Mouse (Mus musculus) G1E (cell line): ENCODE data around the gene Gna15. TPM values are rescaled to one million over a fixed set of nuclear protein-coding genes. Genes with fewer than 3 reads are reported as not detected.

Experiments used
- ATAC-seq: 2 replicates; pipeline ENCODE4 v1.8.0; 2016; ENCODE audit warnings: mild to moderate bottlenecking; ENCODE audit not compliant: insufficient number of reproducible peaks, poor library complexity, low FRiP score, severe bottlenecking; ENCODE audit errors: extremely low read depth
- DNase-seq: peaks from one replicate; pipeline ENCODE4 v3.0.0; 2012; ENCODE audit warnings: low spot score
- H3K27me3 ChIP-seq: 2 replicates; pipeline ENCODE4 v1.6.1; 2012; ENCODE audit warnings: mild to moderate bottlenecking, low read length, inconsistent platforms; ENCODE audit not compliant: insufficient read depth
- H3K36me3 ChIP-seq: replicated peaks from 2 replicates; pipeline ENCODE3; 2012; ENCODE audit warnings: mild to moderate bottlenecking, inconsistent platforms
- H3K4me1 ChIP-seq: 2 replicates; pipeline ENCODE4 v1.6.1; 2012; ENCODE audit warnings: low read depth, low read length, inconsistent platforms, mixed read lengths; ENCODE audit not compliant: insufficient read depth
- H3K4me3 ChIP-seq: 2 replicates; pipeline ENCODE4 v1.5.1; 2012; ENCODE audit warnings: low read depth, mild to moderate bottlenecking, inconsistent platforms, low read length, moderate library complexity, mixed read lengths
- H3K9me3 ChIP-seq: replicated peaks from 2 replicates; pipeline ENCODE4 v1.6.1; 2012; ENCODE audit warnings: inconsistent platforms
- CTCF ChIP-seq: IDR thresholded peaks from 2 replicates; pipeline ENCODE4 v1.5.1; 2012; ENCODE audit warnings: low read depth, low read length, inconsistent platforms, mixed read lengths
- GATA1 ChIP-seq: IDR thresholded peaks from 2 replicates; pipeline ENCODE4 v1.6.1; 2012; ENCODE audit warnings: borderline replicate concordance, low read length, inconsistent platforms, mixed read lengths
- GATA2 ChIP-seq: IDR thresholded peaks from 2 replicates; pipeline ENCODE4 v1.6.1; 2012; ENCODE audit warnings: low read depth, low read length, inconsistent platforms, borderline replicate concordance
- POLR2AphosphoS5 ChIP-seq: IDR thresholded peaks from 2 replicates; pipeline ENCODE4 v1.6.1; 2012; ENCODE audit warnings: low read depth, low read length, inconsistent platforms; ENCODE audit not compliant: insufficient replicate concordance
- TAL1 ChIP-seq: conservative IDR thresholded peaks from 2 replicates; pipeline ENCODE4 v1.6.1; 2012; ENCODE audit warnings: low read depth, low read length, inconsistent platforms, mixed read lengths
- polyA plus RNA-seq: library from polyadenylated mRNA; stranded (reverse); fragments of >175 nt; gene quantifications from 2 replicates; pipeline ENCODE4 v1.2.3, GENCODE M21; 2012
- total RNA-seq, 2 experiments: library from RNA; stranded (forward) in 1 of 2; stranded (reverse) in 1 of 2; fragments of 200-1000 nt in 1 of 2; fragments of >200 nt in 1 of 2; fragmentation: Nextera tagmentation in 1 of 2; gene quantifications; 2 replicates each; pipeline ENCODE4 v1.2.3; 2014 to 2017

Gene Gna15
- total and polyA plus RNA-seq, 3 experiments, result 16.5 to 22.5 (median 20.1) TPM

DNA sequence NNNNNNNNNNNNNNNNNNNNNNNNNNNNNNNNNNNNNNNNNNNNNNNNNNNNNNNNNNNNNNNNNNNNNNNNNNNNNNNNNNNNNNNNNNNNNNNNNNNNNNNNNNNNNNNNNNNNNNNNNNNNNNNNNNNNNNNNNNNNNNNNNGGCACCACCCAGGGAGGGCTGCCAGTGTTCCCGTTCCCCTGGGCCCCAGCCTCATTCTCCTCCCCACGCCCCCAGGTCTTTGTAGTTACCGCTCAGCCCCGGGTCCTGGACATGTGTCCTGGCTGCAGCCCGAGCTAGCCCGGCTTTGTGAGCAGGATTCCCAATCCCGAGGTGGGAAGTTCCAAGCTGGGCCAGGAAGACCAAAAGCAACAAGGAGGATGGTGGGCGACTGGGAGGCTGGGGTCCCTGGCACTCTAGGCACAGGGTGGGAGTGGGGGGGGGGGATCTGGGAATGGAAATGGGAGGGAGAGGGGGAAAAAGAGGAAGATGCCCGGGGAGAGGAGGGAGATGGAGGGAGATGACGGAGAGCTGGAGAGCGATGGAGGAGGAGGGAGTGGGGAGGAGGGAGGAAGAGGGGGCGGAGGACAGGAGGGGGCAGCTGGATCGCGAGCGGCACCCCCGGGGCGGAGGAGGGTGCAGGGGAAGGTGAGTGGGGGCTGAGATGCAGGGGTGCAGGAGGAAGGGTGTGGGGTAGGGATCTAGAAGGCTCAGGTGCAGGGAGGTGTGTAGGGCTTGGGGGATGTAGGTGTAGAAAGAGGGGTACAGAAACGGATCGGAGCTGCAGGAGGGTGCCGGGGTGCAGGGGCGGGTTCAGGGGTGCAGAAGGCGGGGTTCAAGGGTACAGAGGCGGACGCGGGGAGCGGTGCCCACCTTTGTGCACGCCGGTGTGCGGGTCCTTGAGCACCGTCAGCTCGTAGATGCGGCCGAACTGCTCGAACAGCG lies 42.2 kb downstream of the Gna15 start:
- no peak for ATAC-seq
- Histone ChIP-seq H3K4me3 (peak overlapping the region; percentile 68; the same call in 1 of the 2 replicates), H3K27me3 (peaks cover 39% of the 10 kb centered on the region), H3K9me3 (no peaks in the 10 kb centered on the region), H3K36me3 (peaks cover 20% of the 10 kb centered on the region), H3K4me1 (peaks cover 32% of the 10 kb centered on the region)
- no peak for DNase-seq
- TF ChIP-seq CTCF, result no peak
- TF ChIP-seq GATA1, result no peak
- no peak for TF ChIP-seq GATA2

DNA sequence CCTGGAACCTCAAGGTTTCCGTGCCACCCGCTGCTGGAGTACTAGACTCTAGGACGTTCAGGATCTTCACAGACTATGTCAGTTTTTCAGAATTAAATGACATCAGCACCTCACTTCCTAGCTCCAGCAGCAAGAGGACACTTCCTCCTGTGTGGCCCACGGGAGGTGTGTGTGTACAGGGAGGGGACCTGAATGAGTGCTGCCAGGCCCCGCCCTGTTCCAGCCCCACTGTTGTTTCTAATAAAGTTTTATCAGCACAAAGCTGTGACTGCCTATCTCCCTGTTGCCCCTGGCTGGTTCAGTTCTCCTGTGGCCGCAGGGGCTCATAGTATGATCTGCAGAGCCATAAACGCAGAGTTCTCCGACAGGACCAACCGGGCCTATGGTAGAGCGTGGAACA lies 49.6 kb downstream of the Gna15 start:
- Histone ChIP-seq H3K9me3 (no peaks in the 10 kb centered on the region), H3K27me3 (peaks cover 63% of the 10 kb centered on the region), H3K4me1 (peaks cover 7% of the 10 kb centered on the region), H3K36me3 (no peaks in the 10 kb centered on the region), H3K4me3 (no peak overlapping the region)
- TF ChIP-seq GATA1, result no peak
- no peak for TF ChIP-seq GATA2
- no peak for TF ChIP-seq POLR2AphosphoS5
- TF ChIP-seq CTCF, result no peak
- no peak for TF ChIP-seq TAL1
- no peak for ATAC-seq
- DNase-seq, result no peak

DNA sequence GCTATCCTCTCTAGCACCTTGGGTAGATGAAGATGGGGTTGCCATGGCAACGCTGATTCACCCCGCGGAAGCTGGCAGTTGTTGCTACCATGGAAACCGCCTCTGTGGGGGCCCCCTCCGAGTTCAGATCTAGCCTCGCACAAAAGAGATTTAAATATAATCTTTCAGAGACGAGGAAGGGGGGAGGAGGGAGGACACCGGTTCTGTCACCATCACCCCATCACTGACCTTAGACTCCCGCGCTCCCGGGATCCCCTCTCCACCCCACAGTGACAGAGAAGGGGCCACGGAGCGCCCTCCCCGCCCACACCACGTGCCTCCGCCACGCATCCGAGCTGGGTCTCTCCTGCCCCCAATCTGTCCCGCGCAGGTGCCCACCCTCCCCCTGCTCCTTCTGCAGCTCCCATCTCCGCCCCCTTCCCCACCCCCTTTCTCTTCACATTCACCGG lies 51.0 kb downstream of the Gna15 start:
- TF ChIP-seq POLR2AphosphoS5, result no peak
- no peak for TF ChIP-seq TAL1
- TF ChIP-seq GATA2, result no peak
- no peaks in the 10 kb centered on the region for H3K9me3 ChIP-seq
- no peak overlapping the region for H3K4me3 ChIP-seq
- ATAC-seq (no peak), DNase-seq (no peak)
- H3K4me1 ChIP-seq, result peaks cover 7% of the 10 kb centered on the region
- H3K27me3 ChIP-seq, result peaks cover 74% of the 10 kb centered on the region
- no peaks in the 10 kb centered on the region for H3K36me3 ChIP-seq

DNA sequence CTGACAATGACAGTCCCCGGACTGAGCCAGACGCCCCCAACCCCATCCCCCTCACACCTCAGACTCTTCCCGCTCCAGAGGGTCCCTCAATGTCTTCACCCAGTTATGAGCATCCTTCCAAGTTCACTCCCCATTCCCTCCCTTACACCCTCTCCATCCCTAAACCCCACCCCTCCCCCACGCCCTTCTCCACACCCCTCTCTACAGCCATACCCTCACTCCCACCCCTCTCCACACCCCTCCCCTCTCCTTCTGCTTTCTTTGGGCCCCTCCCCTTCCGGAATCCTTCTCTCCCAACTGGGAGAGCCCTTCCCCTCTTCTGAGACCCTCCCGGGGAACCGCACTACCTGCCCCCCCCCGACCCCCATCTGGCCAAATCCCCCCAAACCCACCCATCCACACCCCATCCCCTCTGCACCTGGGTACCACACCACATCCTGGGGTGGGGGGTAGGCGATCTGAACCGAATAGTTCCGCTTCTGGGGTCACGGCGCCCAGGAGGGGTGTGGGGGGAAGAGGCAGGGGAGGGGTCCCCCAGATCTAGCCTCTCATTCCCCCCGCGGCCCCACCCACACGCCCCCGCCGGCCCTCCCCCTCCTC lies 51.5 kb downstream of the Gna15 start:
- ATAC-seq, result no peak
- H3K9me3 ChIP-seq, result no peaks in the 10 kb centered on the region
- no peak overlapping the region for H3K4me3 ChIP-seq
- no peak for DNase-seq
- H3K4me1 ChIP-seq, result peaks cover 11% of the 10 kb centered on the region
- H3K36me3 ChIP-seq, result no peaks in the 10 kb centered on the region
- TF ChIP-seq CTCF (no peak), GATA1 (no peak), GATA2 (no peak), POLR2AphosphoS5 (no peak), TAL1 (no peak)
- H3K27me3 ChIP-seq, result peaks cover 77% of the 10 kb centered on the region

DNA sequence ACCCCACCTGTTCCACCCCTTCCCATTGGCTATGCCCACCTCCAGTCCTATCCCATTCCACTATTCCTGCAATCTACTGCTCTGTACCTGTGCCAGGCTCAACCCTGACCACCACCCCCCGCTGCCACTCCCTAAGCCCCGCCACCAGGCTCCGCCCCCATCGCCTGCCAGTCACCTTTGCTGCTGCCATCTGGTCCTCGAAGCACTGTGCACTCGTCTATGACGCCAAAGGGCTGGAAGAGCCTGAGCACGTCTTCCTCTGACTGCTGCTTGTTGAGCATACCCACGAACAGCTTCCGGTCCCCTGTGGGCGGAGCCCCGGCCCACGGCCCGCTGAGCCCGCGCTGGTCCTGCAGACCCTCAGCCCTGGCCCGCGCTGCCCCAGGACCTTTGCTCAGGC lies 53.6 kb downstream of the Gna15 start:
- TF ChIP-seq GATA1, result no peak
- no peak for TF ChIP-seq TAL1
- no peak for TF ChIP-seq GATA2
- no peak for TF ChIP-seq CTCF
- TF ChIP-seq POLR2AphosphoS5, result no peak
- no peaks in the 10 kb centered on the region for H3K9me3 ChIP-seq
- DNase-seq (no peak), ATAC-seq (no peak)
- peaks cover 75% of the 10 kb centered on the region for H3K27me3 ChIP-seq
- H3K36me3 ChIP-seq, result no peaks in the 10 kb centered on the region
- no peak overlapping the region for H3K4me3 ChIP-seq
- H3K4me1 ChIP-seq, result peaks cover 21% of the 10 kb centered on the region

DNA sequence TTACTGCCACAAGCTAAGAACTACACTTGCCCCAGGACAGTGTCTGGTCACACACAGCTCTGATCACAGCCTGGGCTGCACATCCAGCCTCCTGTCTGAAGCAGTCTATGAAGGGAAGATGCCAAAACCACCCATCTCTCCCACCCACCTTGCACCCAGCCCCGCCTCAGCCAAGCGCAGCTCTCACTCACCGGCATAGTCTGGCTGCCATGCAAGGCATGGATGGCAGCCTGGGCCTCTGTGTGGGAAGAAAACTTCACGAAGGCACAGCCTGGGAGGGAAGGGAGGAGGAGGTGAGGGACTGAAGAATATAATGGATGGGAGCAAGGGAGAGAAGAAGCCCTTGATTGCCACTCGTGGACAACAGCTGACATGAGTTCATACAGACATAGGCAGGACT lies 54.8 kb downstream of the Gna15 start:
- Histone ChIP-seq H3K4me1 (peaks cover 29% of the 10 kb centered on the region), H3K4me3 (no peak overlapping the region), H3K36me3 (no peaks in the 10 kb centered on the region), H3K27me3 (peaks cover 74% of the 10 kb centered on the region), H3K9me3 (no peaks in the 10 kb centered on the region)
- DNase-seq, result no peak
- TF ChIP-seq GATA1 (no peak), CTCF (no peak)
- no peak for ATAC-seq
